Mouse (Mus musculus) macrophage (primary cell): ENCODE results near the gene Nfe2l1. TPM values are rescaled to one million over a fixed set of nuclear protein-coding genes. Genes with fewer than 3 reads are reported as not detected.
"Not testable (repeated sequence)": the region's sequence is repeated elsewhere in the genome, so short reads cannot be mapped to it uniquely, and the experiment has no call there.

Source experiments
- H3K27ac ChIP-seq: fragments of 350-480 bp; formaldehyde crosslinking; 2 replicates; pipeline ENCODE4 v1.9.0; 2021
- H3K36me3 ChIP-seq: fragments of 350-480 bp; formaldehyde crosslinking; 2 replicates; pipeline ENCODE4 v1.9.0; 2021; ENCODE audit errors: inconsistent target
- H3K4me3 ChIP-seq: fragments of 350-480 bp; formaldehyde crosslinking; 2 replicates; pipeline ENCODE4 v1.9.0; 2021; ENCODE audit errors: inconsistent target
- H3K79me2 ChIP-seq: fragments of 350-480 bp; formaldehyde crosslinking; 2 replicates; pipeline ENCODE4 v1.9.0; 2021; ENCODE audit errors: inconsistent target
- WGBS: methylation state at CpG from one replicate; pipeline ENCODE4 v1.1.7; 2026; ENCODE audit warnings: inconsistent platforms; ENCODE audit not compliant: missing documents; 5-methylcytosine and 5-hydroxymethylcytosine counted together
- polyA plus RNA-seq: library from polyadenylated mRNA; stranded (reverse); fragments of 250-400 nt; gene quantifications from 3 replicates; pipeline ENCODE4 v1.2.4, GENCODE M21; 2018; ENCODE audit warnings: inconsistent platforms

Nfe2l1 gene
- polyA plus RNA-seq, 1 experiment from 2014 or later: 118 TPM

DNA sequence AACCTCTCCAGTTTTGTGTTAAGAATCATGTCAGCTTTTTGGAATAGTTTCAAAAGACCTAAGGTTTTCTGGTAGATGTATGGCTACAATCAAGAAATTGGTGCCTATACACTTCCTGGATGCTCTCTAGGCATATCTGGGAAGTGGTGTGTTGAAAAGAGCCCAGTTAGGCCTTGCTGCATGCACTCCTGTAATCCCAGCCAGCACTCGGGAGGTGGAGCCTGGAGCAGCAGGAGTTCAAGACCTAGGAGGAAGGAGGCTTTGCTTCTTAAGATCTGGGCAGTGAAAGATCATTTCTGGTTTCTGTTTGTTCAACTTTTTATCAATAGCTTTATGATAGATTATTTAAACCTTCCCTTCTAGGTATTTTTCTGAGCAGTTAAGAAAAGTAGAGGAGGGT lies 39.1 kb downstream of the Nfe2l1 start:
- Histone ChIP-seq H3K27ac (no peak overlapping the region), H3K36me3 (no peaks in the 10 kb centered on the region), H3K79me2 (peaks cover 63% of the 10 kb centered on the region), H3K4me3 (peak overlapping the region; percentile 85; the same call in 1 of the 2 replicates)
- WGBS: 44% methylated on average over 1 of the region's 1 CpGs

DNA sequence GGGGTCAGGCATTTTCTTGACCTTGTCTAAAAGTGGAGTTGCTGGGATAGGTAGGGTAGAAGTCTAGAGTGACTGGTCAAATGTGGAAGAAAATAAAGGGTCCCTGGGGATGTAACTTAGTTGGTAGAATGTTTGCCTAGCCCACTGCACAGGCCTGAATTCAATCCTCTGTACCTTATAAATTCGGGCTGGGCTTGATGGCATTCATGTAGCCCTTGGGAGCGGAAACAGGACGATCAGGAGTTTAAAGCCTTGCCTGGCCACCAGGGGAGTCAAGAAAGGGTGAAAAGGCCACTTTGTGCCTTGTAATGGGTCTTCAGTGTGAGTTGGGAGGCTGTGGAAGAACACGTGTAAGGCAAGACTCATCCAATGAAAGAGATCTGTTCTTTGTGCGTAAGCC lies 39.8 kb downstream of the Nfe2l1 start:
- peak overlapping the region; percentile 38 for H3K27ac ChIP-seq
- H3K79me2 ChIP-seq: peaks cover 56% of the 10 kb centered on the region
- 15% methylated on average over 5 of the region's 5 CpGs for WGBS
- H3K36me3 ChIP-seq: no peaks in the 10 kb centered on the region
- H3K4me3 ChIP-seq: peak overlapping the region; percentile 85

DNA sequence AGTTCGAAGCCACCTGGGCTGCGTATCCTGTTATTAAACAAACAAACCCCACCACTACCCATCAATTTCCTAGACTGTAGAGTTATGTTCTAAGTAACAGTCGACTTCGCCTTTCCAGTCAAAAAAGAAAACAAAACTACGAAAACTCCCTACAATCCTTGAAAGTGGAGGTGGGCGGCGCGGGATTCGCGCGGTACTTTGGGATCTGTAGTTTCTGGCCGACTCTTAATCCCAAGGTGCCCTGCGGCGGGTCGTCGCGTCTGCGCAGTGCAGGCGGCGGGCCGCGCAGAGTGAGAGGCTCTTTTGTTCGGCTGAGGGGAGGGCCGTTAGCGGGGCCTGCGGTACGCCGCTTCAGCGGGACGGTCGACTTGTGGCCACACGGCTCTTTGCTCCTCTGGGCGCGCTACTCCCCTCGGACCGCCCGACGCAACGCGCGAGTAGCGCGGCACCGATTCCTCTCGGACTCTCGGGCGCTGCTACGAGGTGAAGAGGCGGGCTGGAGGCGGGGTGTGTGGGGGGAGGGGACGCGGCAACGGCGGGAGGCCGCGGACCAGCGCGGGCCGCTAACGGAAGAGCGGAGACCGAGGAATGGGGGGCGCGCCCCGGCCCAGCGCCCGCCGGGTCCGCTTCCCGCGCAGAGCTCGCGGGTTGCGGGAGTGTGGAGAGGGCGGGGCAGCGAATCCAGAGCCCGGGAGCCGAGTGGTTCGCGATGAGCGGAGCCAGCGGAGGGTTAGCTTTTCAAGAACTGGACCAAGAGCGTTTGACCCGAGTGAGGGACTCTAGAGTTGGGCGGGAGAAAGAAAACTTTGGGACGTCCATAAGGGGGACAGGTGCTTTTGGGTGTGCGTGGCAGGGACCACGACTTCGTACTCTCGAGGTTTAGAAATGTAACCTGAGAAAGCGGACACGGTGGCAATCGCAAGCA lies 40.6 kb downstream of the Nfe2l1 start, which contains the start of gene Cbx1:
Gene Cbx1, plus strand, starts transcription at position 257 of the 925 bp plus-strand sequence.
- under 1% methylated on average over 91 of the region's 93 CpGs for WGBS
- Histone ChIP-seq H3K4me3 (peak within 1 kb of the TSS; percentile 85), H3K36me3 (no peaks in the 10 kb centered on the region), H3K27ac (peak within 1 kb of the TSS; percentile 46), H3K79me2 (peaks cover 48% of the 10 kb centered on the region)

DNA sequence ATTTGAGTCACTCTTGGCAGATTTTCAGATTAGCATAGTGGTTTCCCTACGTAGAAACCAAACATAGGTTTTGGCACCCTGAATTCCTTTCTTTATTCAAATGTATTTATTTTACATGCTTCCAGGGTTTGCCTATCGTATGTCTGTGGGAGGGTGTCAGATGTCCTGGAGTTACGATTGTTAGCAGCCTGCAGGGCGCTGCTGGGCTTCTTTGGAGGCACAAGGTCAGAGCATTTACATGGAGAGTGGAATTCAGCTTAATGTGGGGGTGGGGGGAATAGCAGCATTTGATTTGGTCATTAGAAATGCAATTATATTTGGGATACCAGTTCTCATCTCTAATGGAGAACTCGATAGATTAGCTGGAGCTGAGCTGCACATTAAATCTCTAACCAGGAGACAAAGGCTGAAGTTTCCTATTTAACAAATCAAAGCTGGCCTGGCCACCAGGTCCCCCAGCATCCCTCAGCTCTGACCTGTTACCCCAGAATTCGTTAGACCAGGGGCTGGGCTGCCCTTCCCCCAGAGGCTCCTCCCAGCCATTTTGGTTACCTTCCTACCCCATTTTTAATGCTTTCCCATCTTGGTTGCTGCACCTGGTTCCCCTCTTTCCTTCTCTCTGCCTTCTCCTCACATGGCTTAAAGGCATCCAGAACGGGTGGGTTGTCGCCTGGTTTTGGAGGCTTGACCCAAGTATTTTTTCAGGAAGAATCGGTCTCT lies 42.9 kb downstream of the Nfe2l1 start:
- H3K36me3 ChIP-seq: no peaks in the 10 kb centered on the region
- H3K79me2 ChIP-seq: peaks cover 25% of the 10 kb centered on the region
- WGBS: 92% methylated on average over 9 of the region's 9 CpGs
- no peak overlapping the region for H3K4me3 ChIP-seq
- H3K27ac ChIP-seq: no peak overlapping the region

DNA sequence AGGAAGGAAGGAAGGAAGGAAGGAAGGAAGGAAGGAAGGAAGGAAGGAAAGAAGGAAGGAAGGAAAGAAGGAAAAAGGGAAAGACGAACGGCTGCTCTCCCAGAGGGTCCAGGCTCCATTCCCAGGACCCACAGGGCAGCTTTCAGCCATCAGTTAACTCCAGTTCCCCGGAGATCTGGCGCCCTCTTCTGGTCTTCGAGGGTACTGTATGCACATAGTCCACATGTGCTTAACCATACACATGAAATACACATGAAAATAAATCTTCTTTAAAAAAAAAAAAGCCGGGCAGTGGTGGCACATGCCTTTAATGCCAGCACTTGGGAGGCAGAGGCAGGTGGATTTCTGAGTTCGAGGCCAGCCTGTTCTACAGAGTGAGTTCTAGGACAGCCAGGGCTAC lies 44.9 kb downstream of the Nfe2l1 start:
- not testable (repeated sequence) for H3K27ac ChIP-seq, H3K4me3 ChIP-seq, H3K36me3 ChIP-seq, H3K79me2 ChIP-seq
- WGBS: 26% methylated on average over 7 of the region's 7 CpGs

DNA sequence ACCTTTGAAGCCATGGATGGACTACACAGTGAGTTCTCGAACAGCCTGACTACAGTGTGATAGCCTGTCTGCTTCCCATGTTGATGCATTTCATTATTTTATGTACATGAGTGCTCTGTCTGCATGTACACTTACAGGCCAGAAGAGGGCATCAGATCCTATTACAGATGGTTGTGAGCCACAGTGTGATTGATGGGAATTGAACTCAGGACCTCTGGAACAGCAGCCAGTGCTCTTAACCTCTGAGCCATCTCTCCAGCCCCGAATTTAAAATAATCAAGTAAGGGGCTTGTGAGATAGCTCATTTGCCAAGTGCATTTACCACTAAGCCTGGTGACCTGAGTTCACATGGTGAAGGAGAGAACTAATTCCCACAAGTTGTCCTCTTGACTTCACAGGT lies 48.3 kb downstream of the Nfe2l1 start:
- Histone ChIP-seq H3K36me3 (no peaks in the 10 kb centered on the region), H3K27ac (no peak overlapping the region), H3K79me2 (peaks cover 9% of the 10 kb centered on the region), H3K4me3 (no peak overlapping the region)
- 70% methylated on average over 2 of the region's 2 CpGs for WGBS

DNA sequence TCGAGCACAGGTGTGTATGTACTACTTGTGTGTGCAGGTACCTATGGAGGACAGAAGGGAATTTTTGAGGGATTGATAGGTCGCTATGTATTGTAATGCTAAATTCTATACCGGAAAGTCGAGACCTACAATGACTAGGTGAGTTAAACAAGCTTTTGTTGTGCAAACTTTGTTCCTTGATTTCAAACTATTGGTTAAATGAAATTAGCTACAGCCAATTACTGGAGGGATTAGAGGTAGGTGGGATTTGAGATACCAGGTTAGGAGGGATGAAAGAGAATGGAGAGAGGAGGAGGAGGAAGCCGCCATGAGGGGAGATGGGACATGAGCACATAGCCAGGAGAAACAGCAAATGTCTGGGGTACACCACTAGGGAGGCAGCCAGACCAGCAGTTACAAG lies 49.5 kb downstream of the Nfe2l1 start:
- 94% methylated on average over 5 of the region's 5 CpGs for WGBS
- Histone ChIP-seq H3K79me2 (peaks cover 20% of the 10 kb centered on the region), H3K27ac (no peak overlapping the region), H3K4me3 (no peak overlapping the region), H3K36me3 (no peaks in the 10 kb centered on the region)

DNA sequence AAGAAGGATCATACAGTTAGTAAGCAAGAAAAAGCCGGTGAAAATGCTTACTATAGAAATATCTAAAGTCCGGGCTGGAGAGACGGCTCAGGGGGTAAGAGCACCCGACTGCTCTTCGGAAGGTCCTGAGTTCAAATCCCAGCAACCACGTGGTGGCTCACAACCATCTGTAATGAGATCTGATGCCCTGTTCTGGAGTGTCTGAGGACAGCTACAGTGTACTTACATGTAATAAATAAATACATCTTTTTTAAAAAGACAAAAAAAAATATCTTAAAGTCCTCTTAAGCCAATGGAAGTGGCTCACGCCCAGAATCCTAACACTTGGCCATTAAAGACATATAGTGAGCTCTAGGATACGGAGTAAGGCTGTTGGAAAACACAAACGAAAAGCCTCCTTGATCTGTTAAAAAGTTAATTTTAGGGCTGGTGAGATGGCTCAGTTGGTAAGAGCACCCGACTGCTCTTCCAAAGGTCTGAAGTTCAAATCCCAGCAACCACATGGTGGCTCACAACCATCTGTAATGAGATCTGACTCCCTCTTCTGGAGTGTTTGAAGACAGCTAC lies 51.6 kb downstream of the Nfe2l1 start:
- Histone ChIP-seq H3K27ac (peak overlapping the region; percentile 55), H3K79me2 (peaks cover 33% of the 10 kb centered on the region), H3K4me3 (peak overlapping the region; percentile 28)
- 61% methylated on average over 9 of the region's 10 CpGs for WGBS
- not testable (repeated sequence) for H3K36me3 ChIP-seq

DNA sequence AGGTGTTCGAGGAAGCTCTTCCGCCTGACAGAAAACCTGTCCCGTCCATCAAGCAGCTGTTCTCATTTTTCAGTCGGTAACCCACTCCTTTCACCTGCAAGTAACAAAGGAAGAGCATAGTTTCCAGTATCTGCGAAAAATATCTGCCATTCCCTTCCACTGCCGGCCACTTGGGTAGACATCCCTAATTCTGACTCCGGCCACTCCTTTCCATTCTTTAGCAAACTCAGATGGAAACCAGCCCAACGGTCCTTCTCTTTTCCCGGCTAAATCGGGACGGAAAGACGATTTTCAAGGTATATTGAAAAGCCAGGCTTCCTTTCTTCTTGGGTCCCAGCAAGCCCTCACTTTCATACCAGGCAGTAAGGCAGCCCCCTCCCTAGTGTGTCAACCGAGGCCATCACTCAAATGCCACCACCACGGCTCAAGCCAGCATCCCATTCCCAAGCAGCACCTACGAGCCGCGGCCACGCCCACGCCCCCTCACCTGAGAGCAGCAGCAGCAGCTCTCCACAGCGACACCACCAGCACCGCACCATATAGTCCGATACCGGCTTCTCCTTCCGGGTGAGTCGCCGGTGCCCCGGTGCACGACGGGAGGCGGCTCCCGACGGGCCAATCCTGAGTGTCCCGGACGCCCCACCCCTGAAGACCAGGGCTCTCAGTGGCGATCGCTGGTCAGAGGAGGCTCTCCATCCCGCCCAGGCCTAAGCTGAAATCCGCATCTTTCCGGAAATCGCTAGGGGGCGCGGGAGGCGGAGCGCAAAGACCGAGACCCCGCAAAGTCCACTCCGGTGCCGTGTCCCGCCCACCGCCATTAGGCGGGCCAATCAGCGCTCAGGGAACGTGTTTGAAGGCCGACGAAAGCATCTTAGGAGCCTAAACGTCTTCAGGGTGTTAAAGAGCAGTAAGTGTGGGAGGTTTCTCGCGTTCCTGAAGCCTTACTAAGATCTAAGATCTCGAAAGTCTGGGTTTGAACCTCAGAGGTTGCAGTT lies 52.5 kb downstream of the Nfe2l1 start, which contains the start of gene Snx11:
Gene Snx11, minus strand, starts transcription at position 592 of the 995 bp plus-strand sequence.
- Histone ChIP-seq H3K4me3 (peak within 1 kb of the TSS; percentile 94), H3K36me3 (peaks cover 11% of the 10 kb centered on the region), H3K79me2 (peaks cover 33% of the 10 kb centered on the region), H3K27ac (peak within 1 kb of the TSS; percentile 55)
- 3% methylated on average over 59 of the region's 59 CpGs for WGBS

DNA sequence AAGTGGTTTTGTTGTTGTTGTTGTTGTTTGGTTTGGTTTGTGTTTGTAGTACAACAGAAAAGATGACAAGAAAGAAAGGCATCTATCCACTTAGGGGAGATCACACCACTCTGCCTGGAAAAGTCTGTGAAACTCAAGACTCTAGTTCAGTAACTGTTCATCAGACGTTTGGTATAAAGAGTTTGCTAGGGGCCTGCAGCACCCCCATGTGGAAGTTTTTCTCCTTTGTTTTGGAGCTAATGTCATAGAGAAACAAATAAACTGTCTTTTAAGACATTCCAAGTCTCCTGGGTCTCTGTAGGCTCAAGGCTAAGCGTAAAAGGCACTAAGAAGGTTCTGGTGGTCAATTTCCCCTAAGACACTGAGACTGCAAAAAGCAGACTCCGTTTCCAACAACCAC lies 53.7 kb downstream of the Nfe2l1 start:
- WGBS: 65% methylated on average over 3 of the region's 3 CpGs
- Histone ChIP-seq H3K27ac (peak overlapping the region; percentile 35), H3K79me2 (peaks cover 33% of the 10 kb centered on the region), H3K36me3 (peaks cover 23% of the 10 kb centered on the region), H3K4me3 (peak overlapping the region; percentile 94; the same call in 1 of the 2 replicates)

DNA sequence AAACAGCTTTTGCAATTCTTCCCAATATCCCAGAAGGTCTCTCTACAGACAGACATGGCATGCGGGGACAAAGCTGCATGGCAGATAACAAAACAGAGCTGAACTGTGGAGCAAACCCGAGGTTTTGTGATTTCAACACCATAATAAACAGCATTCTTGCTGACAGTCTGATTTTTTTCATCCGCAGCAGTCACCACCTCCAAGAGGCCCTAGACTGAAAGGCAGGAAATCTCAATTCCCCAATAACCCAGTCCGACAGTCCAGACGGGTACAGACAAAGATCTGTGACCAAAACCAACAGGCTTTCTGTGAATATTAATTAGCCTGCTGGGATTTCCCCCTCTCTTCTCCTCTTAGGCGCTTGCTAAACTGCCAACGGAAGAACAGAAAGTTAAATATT lies 54.1 kb downstream of the Nfe2l1 start:
- H3K27ac ChIP-seq: peak overlapping the region; percentile 35
- 65% methylated on average over 5 of the region's 7 CpGs for WGBS
- H3K36me3 ChIP-seq: peaks cover 27% of the 10 kb centered on the region
- no peak overlapping the region for H3K4me3 ChIP-seq
- peaks cover 33% of the 10 kb centered on the region for H3K79me2 ChIP-seq

DNA sequence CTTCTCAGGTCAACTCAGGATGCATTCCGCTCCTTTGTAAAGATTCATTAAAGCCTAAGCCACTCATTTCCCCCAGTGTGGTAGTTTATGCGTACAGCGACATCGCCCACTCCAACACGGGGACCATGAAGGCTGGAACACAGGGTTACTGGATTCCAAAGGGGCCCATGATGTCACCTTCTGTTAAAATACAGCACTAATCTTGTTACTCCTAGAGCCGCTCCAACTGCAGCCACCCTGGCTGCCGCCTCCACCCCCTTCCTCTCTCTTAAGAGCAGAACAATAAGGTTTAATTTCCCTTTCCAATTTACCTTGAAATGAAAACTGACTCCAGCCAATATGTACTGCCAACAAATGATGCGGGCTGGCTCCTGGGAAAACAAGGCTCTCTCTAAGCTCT lies 54.7 kb downstream of the Nfe2l1 start:
- Histone ChIP-seq H3K36me3 (peaks cover 33% of the 10 kb centered on the region), H3K79me2 (peaks cover 33% of the 10 kb centered on the region), H3K27ac (0 out of 2 replicates have a peak overlapping the region, but pooled peaks have one; percentile 10), H3K4me3 (no peak overlapping the region)
- 95% methylated on average over 8 of the region's 8 CpGs for WGBS

DNA sequence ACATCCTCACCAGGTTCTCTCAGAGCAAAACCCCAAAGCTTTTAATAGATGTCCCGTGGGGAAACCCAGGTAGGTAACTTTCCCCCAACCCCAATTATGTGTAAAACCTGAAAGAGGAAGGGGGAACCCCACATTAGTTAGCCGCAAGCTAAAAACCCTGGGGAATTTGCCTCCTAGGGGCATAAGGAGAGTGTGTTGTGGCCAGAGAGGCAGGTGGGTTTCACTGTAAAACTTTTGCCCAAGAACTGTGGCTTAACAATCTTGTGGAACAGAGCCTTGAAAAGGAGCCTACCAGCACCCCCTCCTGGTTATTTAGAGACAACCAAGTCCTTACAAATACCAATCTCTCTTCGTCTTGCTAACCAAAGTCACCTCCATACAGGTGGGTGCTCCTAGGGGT lies 55.2 kb downstream of the Nfe2l1 start:
- WGBS: 80% methylated on average over 3 of the region's 3 CpGs
- Histone ChIP-seq H3K79me2 (peaks cover 33% of the 10 kb centered on the region), H3K27ac (no peak overlapping the region), H3K4me3 (no peak overlapping the region), H3K36me3 (peaks cover 39% of the 10 kb centered on the region)

DNA sequence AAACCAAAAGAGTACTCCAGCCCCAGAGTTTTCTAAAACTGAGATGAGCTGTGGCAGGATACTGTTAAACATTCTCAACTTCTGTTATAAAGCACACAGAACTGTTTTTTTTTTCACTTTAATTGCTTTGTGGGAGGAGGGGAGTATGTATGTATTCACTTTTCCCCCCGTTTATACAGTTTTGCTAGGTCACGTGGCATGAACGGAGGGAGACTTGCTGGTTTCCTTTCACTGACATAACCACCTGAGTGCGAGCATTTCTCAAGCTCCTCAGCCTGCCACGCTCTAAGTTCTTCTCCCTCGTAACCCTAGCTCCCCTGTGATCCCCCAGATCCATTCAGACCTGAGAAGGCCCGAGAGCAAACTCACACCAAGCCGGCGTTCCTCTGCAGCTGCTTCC lies 57.4 kb downstream of the Nfe2l1 start:
- H3K36me3 ChIP-seq: peaks cover 55% of the 10 kb centered on the region
- H3K27ac ChIP-seq: no peak overlapping the region
- H3K79me2 ChIP-seq: peaks cover 33% of the 10 kb centered on the region
- WGBS: 92% methylated on average over 9 of the region's 9 CpGs
- H3K4me3 ChIP-seq: no peak overlapping the region
